ENCODE assay signal across 9 mouse cellular contexts in genomic region chr13:103710359-103710781, GRCm38 (mm10).
A peak's percentile ranks its signal among the peaks of the same experiment; 100 is the strongest.
DNase-seq lines count a peak whose midpoint lies in the region; TF ChIP-seq lines count a peak whose summit lies in the region.
"Had no signal": no experiment of that assay in that cellular context is flagged by ENCODE, and none has a peak within 500 bp of the region (broad histone marks: within the 10 kb centered on the region; RNA-seq: fewer than 3 reads in every experiment).

No protein-coding gene starts in this region.

- TF ChIP-seq CTCF in cerebellum, adult 2 months (IDR thresholded peaks at IDR 0.05; ENCODE audit: borderline replicate concordance, insufficient read depth, low read depth, low read length), result peak; percentile 6; the same call in 1 of the 2 replicates
- TF ChIP-seq CTCF in bone marrow, adult 2 months (IDR thresholded peaks at IDR 0.05; ENCODE audit: control insufficient read depth, insufficient read depth, low read length), result peak; percentile 50

- DNase-seq in cerebellum, adult 2 months, result no peak
- DNase-seq in cerebellum, adult 11-12 months, result no peak
- peak; percentile 42 for DNase-seq in left cerebral cortex, postnatal 4 days
- no peak for DNase-seq in left cerebral cortex, postnatal 25 days (ENCODE audit: low spot score in 2 of 2)
- peak; percentile 11 to 76 for DNase-seq in kidney, postnatal 36 days
- DNase-seq in spleen, postnatal 14 days (ENCODE audit: low spot score in 2 of 2), result peak; percentile 9 to 33
- DNase-seq in cerebellum, adult 8-10 months, result no peak

- no peak for TF ChIP-seq POLR2A in cerebellum, adult 2 months (IDR thresholded peaks at IDR 0.05; ENCODE audit: borderline replicate concordance, insufficient read depth, low read length)
- TF ChIP-seq POLR2A in bone marrow, adult 2 months (IDR thresholded peaks at IDR 0.05; ENCODE audit: borderline replicate concordance, control insufficient read depth, low read depth, low read length), result no peak

- intact Hi-C loops in left cerebral cortex, postnatal 4 days (cut with DNase I), result no loop called here
- intact Hi-C loops in left cerebral cortex, postnatal 25 days (cut with DNase I), result loop anchor here (2.0 kb wide), 1 partner anchor 14 kb away; no protein-coding TSS in a partner anchor

- H3K4me3 ChIP-seq in cerebellum, adult 2 months (replicated peaks; ENCODE audit: insufficient read depth, low read depth, low read length), result no peak overlapping the region
- H3K4me3 ChIP-seq in bone marrow, adult 2 months (replicated peaks; ENCODE audit: control insufficient read depth, low read depth, low read length), result no peak overlapping the region
- H3K4me3 ChIP-seq: megakaryocyte, embryonic 14.5 days had no signal

- no peak overlapping the region for H3K27ac ChIP-seq in cerebellum, adult 2 months (ENCODE audit: insufficient read depth, low read length)
- no peak overlapping the region for H3K27ac ChIP-seq in bone marrow, adult 2 months (ENCODE audit: control insufficient read depth, insufficient read depth, low read depth, low read length, poor library complexity)

- WGBS in cerebellum, adult 2 months, result 37% methylated on average over 7 of the region's 7 CpGs
- 44% methylated on average over 7 of the region's 7 CpGs for WGBS in bone marrow, adult 2 months

- H3K27me3 ChIP-seq in cerebellum, adult 2 months (ENCODE audit: control insufficient read depth, insufficient read depth, low read length), result no peaks in the 10 kb centered on the region

- H3K4me1 ChIP-seq in cerebellum, adult 2 months (ENCODE audit: control insufficient read depth, insufficient read depth, low read length), result no peaks in the 10 kb centered on the region
- H3K4me1 ChIP-seq in bone marrow, adult 2 months (ENCODE audit: control insufficient read depth, insufficient read depth, low read length), result no peaks in the 10 kb centered on the region

Comparison
In these comparisons a context has a peak if more than half of its experiments do, and no peak if none do; other contexts are left out.
1. DNase-seq: peak in left cerebral cortex, postnatal 4 days (single experiment), kidney, postnatal 36 days (2 of 2) and spleen, postnatal 14 days (2 of 2); none in cerebellum, adult 2 months (0 of 2), cerebellum, adult 11-12 months (single experiment), left cerebral cortex, postnatal 25 days (0 of 2) and cerebellum, adult 8-10 months (single experiment).